Mouse (Mus musculus) embryo, embryonic 10.5 days (tissue): Measurements from ENCODE around the gene Sord.
A peak's percentile ranks its signal among the peaks of the same experiment; 100 is the strongest.

Experiments
- DNase-seq: peaks from one replicate; pipeline ENCODE4 v3.0.0-alpha.2; 2015; ENCODE audit warnings: low spot score

Sord gene

DNA sequence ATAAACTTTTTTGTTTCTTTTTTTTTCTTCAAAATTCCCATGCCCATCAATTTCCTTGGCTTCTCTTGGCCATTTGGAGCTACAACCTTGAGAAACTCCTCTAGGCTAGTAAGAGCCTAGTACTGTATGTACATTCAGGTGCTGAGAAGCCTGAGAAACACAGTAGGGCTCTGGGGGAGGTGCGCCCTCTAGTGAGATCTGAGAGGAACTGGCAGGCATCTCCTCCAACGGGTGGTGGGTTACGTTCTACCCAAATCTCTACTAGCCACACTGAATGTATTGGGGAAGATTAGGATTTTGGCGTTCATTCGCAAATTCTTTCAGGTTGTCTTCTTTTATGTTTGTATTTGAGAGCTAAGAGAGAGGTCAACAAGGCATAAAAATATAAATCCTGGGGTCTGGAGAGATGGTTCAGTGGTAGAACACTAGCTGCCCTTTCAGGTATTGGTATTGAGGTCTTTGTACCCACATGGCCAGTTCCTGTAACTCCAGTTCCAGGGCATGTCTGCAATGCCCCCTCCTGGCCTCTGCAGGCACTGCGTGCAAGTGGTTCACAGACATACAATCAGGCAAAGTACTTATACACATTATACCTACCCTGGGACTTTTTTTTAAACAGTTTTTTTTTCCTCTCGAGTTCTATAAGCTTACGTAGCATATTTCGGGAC, 68.2 kb downstream of the Sord start:
- DNase-seq = peak; percentile 89

DNA sequence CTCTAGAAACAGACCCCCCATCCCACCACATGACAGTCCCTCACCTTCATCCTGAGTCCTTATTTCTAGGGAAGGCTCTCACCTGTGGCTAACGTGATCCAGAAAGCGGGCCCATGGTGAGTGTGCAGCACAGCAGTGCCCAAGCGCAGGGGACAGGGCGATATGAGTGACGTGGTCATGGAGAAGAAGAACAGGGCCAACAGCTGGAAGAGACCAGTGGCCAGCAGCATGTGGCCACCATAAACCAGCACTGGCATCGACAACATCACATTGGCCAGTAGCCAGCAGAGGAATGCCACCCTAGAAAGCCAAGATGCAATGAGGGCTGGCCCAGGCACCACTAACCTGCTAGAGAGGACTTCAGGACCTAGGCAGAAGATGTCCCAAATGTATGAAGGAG, 70.0 kb downstream of the Sord start:
- no peak for DNase-seq

DNA sequence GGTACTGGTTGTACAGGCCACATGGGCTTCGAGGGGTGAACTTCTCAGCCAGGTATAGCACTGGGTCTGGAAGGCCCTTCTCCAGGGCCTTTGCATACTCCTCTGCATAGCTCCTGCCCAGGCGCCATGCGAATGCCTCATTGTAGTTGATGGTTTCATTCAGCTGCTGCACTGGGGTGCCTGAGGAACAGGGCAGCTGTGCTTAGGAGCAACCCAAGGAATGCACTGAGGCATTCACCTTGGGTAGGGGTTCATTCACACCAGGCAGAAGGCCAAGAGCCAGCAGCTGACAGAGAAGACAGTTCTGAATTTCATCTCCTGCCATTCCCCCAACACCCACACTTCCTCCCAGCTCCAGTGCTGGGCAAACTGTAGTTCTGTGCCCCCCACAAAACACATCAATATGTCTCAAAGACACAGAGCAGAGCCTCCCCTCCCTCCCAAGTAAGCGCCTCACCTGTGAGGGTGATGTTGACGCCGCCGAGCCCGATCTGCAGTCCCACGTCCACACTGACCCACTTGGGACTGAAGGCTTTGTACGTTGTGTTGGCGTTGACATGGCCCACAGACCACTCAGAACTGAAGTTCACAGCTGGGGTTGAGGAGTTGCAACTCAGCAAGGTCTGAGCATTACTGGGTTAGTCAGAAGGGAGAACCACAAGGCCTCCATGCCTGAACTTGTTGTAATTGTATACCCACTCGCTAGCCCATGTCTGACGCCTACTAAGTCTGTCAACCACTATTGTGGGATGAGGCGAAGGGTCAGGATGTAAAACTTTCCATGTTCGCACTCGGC, 70.7 kb downstream of the Sord start:
- DNase-seq = no peak

- DNase-seq = no peak
These were observed 71.6 kb downstream of the Sord start for GRCm38 (mm10) chr2:122306184-122306583.

GRCm38 (mm10) chr2:122309647-122310046, 75.1 kb downstream of the Sord start:
- DNase-seq = no peak

DNA sequence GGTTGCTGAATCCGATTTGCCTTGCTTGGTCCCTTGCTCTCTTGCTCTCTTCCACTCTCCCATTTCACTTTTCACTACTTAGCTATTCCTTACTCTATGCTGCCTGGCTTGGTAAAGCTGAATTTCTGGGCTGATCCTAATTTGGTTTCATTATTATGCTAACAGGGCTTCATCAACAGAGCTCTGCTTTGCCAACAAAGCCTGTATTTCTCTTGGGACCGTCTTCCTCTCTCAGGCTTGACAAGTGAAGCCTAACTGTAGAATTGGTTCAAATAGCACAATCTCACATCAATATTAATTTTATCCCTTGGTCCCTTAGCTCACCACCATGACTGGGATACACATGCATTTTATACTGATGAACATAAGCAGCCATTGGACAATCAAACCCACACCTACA, 77.0 kb downstream of the Sord start:
- no peak for DNase-seq

DNA sequence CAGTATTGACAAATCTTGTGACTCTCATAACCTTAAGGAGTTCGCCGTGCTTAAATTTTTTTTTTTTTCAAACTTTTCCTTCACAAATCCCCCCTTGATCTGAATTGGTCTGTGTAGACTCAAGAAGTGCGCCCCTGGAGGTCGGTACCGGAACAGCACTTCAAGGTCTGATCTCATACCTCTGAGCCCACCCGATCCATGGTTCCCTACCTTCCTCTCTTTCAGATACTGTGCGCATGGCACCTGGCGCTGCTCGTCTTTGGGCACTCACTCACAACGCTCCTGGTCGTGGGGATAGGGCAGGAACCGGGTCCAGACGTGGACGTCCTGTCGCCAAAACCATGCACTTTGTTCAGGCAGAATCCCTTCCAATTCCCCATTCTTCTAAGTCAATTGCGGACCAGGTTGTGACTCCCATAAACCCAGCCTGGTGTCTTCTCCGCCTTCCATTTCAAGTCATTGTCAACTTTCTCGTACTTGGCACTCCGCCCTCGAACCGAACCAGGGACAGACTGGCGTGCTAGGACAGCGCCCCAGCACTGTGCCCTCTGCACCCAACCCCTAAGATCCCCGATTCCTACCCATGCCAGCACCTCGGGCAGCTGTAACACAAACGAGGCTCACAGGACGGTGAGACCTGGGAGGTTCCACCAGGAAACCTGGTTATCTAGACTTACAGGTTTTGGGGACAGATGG, 78.3 kb downstream of the Sord start:
- peak; percentile 87 for DNase-seq

DNA sequence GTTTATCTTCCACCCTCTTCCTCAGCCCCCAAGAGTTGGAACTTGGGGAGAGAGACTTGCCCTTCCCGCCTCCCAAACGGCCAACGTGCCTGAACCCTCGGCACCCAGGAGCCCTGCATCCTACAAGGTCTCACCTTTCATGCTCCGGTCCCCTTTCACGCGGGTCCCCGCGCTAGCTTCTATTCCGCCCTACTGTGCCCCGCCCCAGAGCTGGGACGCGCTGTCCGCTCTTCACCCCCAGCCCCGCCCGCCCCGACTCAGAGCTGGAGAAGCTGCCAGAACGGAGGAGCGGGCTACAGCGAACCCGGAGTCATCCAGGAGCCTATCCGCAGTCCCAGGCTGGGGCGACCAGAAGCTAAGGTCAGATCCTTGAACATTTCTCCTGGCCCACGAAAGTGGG, 79.0 kb downstream of the Sord start, which contains the start of gene Duoxa1:
Gene Duoxa1, minus strand, starts transcription at position 195 of the 400 bp plus-strand sequence.
- peak; percentile 13 for DNase-seq
